Mouse (Mus musculus): ENCODE data around the gene Olfr1314.

Gene Olfr1314

DNA sequence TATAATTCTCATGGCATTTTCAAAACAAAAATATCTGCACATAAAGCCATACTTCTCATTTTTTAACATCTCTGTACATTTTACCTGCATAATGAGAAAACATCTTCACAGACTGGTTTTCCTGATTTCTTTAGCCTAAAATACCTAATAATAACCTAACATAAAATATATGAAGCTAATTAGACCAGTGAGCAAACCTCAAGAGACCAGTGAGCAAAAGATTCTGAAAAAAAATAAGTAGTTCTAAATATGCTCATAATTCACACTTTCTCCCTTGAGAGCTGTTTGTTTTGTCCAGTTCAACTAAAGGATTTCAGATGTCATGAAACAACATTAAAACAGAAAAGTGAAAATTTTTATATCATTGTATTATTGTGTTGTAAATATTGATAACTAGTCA, at the start of gene Olfr1314:
Gene Olfr1314 (minus strand): TSS at position 101 of the 400 bp plus-strand sequence.
- no peak for DNase-seq

DNA sequence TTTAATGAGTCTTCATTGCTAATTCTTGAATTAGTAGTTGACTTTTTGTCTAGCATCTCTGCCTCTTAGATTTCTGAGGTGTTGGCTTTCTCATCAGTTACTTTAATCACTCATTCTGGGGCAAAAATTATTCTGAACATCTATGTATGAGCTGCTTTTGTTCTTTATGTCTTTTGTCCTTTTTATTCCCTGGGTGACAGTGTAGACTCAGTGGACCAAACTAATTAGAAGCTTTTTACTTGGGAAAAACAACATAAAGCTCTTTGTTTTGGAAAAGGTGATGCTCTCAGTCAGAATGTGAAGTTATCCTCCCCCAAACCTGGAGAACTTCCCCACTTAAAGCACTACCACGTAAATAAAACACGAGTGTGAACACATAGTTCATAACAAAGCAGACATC, 43.4 kb upstream of the Olfr1314 start, which contains the start of gene Olfr1317:
Gene Olfr1317 (plus strand): TSS at position 301 of the 400 bp plus-strand sequence.
- no peak for DNase-seq

DNA sequence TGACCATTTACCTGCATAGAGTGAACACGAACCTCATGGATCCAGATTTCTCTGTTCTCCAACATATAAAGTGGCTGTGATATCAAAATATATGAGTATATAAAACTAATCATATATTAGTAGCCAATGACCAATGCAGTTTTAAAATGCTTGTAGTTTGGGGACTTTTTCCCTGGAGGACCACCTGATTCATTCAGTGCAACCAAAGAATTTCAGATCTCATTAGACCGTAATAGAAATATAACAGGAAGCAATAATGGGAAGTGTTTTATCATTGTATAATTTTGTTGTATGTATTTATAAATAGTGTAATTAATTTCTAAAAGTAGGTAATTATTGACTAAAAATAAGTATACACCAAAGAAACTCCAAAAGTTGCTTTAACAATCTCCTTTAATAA, 38.3 kb upstream of the Olfr1314 start, which contains the start of gene Olfr1316:
Gene Olfr1316 (minus strand): TSS at position 101 of the 400 bp plus-strand sequence.
- no peak for DNase-seq

DNA sequence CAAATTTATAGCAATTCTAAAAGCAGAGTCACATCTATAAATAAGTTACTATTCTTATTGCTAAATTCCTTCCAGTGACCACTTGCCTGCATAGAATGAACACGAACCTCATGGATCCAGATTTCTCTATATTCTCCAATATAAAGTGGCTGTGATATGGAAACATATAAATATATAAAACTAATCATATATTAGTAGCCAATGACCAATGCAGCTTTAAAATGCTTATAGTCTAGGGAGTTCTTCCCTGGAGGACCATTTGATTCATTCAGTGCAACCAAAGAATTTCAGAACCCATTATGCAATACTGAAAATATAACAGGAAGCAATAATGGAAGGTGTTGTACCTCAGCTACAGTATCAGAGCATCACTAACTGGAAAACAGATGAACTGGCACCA, 18.8 kb upstream of the Olfr1314 start, which contains the start of gene Olfr1315-ps1:
Gene Olfr1315-ps1 (minus strand): TSS at position 101 of the 400 bp plus-strand sequence.
- no peak for DNase-seq

DNA sequence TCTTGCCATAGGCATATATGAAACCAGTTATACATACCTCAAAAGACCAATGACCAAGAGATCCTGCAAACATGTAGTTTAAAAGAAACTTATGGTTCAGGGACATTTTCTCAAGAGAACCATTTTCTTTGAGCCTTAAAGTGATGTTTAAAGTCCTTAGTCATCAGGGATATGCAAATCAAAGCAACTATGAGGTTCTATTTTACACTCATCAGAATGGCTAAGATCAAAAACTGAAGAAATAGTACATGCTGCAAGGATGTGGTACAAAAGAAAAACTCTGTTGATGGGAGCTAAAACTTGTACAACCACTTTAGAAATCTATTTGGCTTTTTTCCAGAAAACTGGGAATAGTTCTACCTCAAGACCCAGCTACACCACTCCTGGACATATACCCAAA, 18.8 kb downstream of the Olfr1314 start, which contains the start of gene Olfr1313:
Gene Olfr1313 (minus strand): TSS at position 101 of the 400 bp plus-strand sequence.
- no peak for DNase-seq

DNA sequence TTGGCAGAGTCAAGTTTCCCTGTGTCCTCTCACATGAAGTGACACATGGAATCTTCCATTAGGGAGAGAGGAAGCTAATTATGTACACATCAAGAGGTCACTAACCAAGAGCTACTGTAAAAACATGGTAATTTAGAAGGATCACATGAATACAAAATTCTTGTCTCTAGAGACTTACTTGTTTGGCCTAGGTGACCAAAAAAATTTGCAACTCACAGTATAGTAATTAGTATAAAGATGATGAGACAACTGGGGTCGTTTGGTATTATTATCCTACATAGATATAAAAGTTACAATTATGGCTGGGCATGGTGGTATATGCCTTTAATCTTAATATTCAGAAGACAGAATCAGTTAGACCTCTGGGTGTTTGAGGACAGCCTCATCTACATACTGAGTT, 46.4 kb downstream of the Olfr1314 start, which contains the start of gene Olfr1312:
Gene Olfr1312 (minus strand): TSS at position 101 of the 400 bp plus-strand sequence.
- no peak for DNase-seq

Data from lung, postnatal 4 days (tissue).